Comparison of ENCODE assay signal across 14 mouse cellular contexts in genomic region chr13:59100086-59100485, GRCm38 (mm10).
DNase-seq lines count a peak whose midpoint lies in the region.
"Had no signal": no experiment of that assay in that cellular context is flagged by ENCODE, and none has a peak within 500 bp of the region (broad histone marks: within the 10 kb centered on the region; RNA-seq: fewer than 3 reads in every experiment).

No protein-coding gene starts in this region.

- intact Hi-C loops in left cerebral cortex, postnatal 4 days (cut with DNase I): no loop called here
- intact Hi-C loops in left cerebral cortex, postnatal 25 days (cut with DNase I): no loop called here

- peak; percentile 6 for DNase-seq in adrenal gland, adult 2 months
- DNase-seq in adrenal gland, adult 18-20 months (ENCODE audit: low spot score in 2 of 2): no peak
- peak; percentile 34 to 41 for DNase-seq in cerebellum, postnatal 14 days
- DNase-seq in cerebellum, adult 9-11 months: no peak
- peak; percentile 25 for DNase-seq in left cerebral cortex, postnatal 4 days
- DNase-seq in left cerebral cortex, postnatal 25 days (ENCODE audit: low spot score in 2 of 2): no peak
- DNase-seq in ZHBTc4 (ENCODE audit: low read depth, low spot score): peak; percentile 78
- DNase-seq: adrenal gland, postnatal 25 days; B cell, adult 2 months; cerebellum, adult 18-20 months; embryo, embryonic 11 days; gastrocnemius, adult 2 months; gastrocnemius, postnatal 25 days; heart, postnatal 36 days had no signal

Comparison
In these comparisons a context has a peak if more than half of its experiments do, and no peak if none do; other contexts are left out.
1. DNase-seq: peak in adrenal gland, adult 2 months (single experiment), cerebellum, postnatal 14 days (2 of 2), left cerebral cortex, postnatal 4 days (single experiment) and ZHBTc4 (single experiment); none in adrenal gland, adult 18-20 months (0 of 2), cerebellum, adult 9-11 months (single experiment) and left cerebral cortex, postnatal 25 days (0 of 2).